Mouse (Mus musculus) right cerebral cortex, postnatal 4 days (tissue): ENCODE measurements around the gene Ccdc175.

Experiments
- DNase-seq: peaks from one replicate; pipeline ENCODE4 v3.0.0-alpha.2; 2022

Gene Ccdc175

GRCm38 (mm10) chr12:72096966-72097365 is 87.9 kb downstream of the Ccdc175 start:
- no peak for DNase-seq

- no peak for DNase-seq
These were observed 95.0 kb downstream of the Ccdc175 start for GRCm38 (mm10) chr12:72089802-72090201.

GRCm38 (mm10) chr12:72086166-72086825 is 98.5 kb downstream of the Ccdc175 start:
- DNase-seq = no peak

DNA sequence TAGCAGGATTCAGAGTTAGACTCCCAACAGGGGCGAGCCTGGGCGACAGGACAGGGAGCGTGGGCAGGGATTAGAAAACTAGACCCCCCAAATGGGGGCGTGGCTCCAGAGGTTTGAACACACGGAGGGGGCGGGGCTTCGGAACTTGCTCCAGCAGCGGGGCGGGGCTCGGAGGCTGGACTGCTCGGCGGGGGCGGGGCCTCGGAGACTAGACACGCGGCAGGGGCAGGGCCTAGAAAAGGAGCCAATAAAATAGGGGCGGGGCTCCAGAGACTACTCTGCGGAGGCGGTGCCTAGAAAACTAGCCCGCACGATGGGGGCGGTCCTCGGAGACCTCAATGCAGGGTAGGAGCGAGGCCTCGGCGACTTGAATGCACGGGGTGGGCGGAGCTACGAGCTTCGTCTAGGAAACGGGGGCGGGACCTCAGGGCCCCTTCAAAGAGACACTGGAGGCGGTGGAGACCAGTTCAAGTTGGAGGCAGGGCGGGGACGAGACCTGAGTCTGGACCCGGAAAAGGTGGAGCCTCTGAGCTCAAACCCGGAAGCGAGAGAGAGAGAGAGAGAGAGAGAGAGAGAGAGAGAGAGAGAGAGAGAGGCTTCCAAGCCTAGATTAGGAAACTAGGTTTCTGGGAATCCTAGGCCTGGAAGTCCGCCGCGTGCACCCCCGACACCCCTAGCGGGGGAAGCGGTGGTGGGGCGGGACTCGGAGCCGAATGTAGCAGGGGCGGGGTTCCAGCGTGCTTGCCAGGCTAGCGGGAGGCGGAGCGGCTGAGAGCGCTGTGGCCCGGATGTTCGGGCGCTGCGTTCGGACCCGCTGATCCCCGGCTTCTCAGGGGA is 99.3 kb downstream of the Ccdc175 start, which contains the start of the genes L3hypdh and Jkamp:
L3hypdh (minus strand) TSS at position 111 of the 837 bp plus-strand sequence.
Jkamp (plus strand) TSS at position 261 of the 837 bp plus-strand sequence.
- peak; percentile 99 for DNase-seq

DNA sequence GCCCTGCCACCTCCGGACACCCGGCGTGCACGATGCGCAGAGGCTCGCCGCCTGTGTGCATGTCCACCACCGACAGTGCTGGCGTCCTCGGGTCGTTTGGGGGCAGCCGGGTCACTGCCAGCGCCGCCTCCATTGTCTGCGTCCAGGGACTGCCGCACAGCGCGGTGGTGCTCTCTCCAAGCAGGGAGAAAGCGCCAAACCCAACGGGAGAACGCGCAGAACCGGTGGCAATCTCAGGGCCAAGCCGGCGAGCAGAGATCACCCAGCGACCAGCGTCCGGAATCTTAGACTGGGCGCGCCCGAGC is 99.9 kb downstream of the Ccdc175 start:
- DNase-seq = no peak

- peak; percentile 57 for DNase-seq
These were observed 100.4 kb downstream of the Ccdc175 start for GRCm38 (mm10) chr12:72084261-72085023.

DNA sequence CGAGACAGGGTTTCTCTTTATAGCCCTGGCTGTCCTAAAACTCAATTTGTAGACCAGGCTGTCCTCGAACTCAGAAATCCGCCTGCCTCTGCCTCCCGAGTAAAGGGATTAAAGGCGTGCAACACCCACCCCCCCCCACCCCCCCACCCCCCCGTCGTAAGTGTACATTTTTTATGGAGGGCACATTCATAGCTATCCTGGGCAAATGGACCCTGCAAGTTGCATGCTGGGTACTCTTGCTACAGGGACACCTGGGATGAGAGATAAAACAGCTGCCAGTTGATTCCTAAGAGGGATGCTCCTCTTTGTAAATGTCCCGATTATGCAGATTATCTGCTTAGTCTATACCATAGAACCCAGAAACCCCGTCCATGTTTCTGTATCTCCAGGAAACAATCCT is 101.6 kb downstream of the Ccdc175 start:
- DNase-seq = no peak

DNA sequence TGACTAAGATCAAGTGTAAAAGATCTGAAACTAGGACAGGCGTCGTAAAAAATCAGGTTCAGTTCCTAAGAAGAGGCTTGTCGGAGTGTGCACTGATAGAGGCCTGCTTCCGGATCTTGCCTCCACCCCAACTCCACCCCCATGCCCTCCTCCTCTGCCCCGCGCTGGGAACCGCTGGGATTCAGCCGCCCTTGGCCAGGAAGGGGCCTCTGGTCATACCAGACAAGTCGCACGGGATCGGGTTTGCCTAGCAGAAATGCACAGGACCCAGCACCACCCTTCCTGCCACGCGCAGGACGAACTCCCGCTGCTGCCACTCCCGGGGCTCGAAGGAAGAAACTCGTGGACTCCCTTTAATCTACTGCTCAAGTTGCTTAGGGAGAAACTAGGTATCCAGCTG is 102.5 kb downstream of the Ccdc175 start:
- DNase-seq = no peak

DNA sequence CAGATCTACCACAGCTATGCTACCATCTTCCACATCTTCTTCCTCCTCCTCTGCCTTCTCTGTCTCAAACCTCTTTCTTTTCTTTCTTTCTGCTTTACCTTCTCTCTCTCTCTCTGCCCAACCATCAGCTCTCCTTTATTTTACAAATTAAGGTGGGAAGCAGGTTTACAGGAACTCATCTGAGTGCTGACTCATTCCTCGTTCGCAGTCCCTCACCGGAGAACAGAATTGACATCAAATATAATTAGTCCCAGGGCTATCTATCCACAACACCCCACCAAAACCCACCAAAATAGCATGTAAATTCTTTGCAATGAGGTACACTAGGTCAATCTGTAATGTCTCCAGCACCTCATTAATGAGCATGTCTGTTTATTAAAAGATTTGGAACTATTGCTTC is 102.9 kb downstream of the Ccdc175 start:
- no peak for DNase-seq

DNA sequence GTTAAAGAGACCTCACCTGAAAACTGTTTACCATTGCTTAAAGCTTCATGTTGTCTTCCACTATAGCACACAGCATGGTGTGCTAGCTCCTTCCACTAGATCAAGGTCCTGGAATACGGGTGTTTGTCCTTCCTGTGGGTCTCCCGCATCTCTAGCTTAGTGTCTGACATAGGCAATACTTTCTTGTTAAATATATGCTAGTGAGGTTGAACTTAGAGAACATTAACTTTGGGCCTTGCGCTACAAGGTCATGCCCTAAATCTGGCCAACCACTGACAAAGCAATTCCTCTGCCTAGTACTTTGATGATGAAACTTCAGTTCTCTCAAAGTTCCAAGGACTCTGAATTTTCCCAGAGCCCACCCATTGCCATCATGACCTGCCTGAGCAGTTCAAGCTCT is 106.6 kb downstream of the Ccdc175 start:
- DNase-seq = no peak

DNA sequence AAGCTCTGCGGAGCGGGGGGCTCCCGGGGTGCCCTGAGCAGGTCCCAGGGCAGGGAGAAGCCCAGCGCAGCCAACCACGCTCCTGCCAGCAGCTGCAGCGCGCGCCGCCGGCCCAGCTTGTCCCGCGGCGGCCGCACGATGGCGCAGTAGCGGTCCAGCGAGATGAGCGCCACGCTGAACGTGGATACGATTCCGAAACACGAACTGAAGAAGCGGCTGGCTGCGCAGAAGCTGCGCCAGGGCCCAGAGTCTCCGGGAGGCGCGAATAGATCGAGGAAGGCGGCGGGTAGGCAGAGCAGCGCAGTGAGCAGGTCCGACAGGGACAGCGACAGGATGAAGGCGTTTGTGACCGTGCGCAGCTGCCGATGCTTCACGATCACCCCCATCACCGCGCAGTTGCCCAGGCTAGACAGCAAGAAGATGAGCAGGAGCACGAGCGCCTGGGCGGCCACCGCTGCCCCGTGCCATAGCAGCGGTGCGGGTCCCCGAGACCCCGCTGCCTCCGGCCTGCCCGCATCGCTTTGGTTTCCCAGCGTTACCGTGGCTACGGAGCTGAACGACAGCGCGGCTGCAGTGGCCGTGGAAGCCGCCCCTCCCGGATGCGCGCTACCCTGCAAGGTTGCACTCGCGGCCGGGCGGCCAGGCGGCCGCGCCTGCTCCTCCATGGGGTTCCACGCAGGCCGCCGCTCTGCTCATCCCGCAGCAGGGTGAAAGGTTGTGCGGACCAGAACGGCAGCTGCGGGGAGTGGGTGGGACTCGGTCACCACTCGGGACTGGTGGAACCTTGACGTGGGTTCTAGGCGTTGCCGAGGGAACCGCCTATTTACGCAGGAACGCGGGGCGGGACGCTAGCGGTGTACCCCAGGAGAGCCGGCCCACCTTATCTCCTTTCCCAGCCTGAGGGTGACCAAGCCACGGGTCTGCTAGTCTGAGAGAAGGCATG is 114.2 kb downstream of the Ccdc175 start, which contains the start of gene Gpr135:
Gpr135 (minus strand) TSS at position 799 of the 943 bp plus-strand sequence.
- DNase-seq = peak; percentile 87

DNA sequence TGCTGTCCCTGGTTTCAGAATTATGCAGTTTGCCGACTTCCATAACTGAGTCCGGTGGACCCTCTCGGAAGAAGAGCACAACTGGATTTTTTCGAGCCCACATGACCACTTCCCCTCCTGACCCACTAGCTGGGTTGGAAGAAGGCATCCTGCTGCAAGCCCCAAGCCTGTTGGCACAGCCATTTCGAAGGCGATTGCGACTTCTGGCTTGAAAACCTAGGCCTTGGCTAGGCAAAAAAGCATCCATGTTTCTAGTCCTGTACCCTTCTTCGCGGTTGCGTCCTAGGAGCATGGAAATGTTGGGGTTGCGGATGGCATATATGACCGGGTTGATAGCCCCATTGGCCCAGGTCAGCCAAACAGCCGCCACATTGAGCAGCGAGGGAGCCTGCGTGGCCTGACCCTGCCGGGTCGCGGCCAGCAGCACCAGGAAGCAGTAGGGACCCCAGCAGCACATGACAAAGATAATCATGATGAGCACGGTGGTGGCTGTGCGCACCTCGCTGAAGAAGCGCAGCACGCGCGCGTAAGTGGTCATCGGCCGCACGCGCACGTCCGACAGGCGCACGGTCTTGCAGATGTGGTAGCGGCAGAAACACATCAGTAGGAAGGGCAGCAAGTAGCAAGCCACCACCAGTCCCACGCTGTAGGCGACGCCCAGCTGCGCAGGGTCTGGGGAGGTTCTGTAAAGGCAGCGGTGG is 115.1 kb downstream of the Ccdc175 start:
- no peak for DNase-seq

- DNase-seq = no peak
These were observed 127.0 kb downstream of the Ccdc175 start for GRCm38 (mm10) chr12:72057780-72058179.

- no peak for DNase-seq
These were observed 131.0 kb downstream of the Ccdc175 start for GRCm38 (mm10) chr12:72053851-72054250.

DNA sequence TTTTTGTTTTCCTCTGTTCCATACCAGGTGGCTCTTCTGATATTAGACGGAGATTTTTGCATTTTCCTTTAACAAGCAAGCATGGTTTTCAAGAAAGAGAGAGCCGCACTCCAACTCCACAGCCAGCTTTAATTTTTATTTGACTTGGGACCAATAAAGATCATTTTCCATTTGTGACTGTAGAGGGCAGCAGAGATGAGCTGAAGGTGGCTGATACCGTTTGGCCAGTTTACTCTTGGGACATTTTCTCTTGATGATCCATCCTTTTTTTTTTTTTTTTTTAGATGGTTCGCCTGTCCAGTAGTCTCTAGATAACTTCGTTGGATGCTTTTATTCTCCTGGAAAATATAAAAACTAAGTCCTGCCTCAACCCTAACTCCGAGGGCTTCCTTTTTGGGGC is 131.5 kb downstream of the Ccdc175 start:
- no peak for DNase-seq

DNA sequence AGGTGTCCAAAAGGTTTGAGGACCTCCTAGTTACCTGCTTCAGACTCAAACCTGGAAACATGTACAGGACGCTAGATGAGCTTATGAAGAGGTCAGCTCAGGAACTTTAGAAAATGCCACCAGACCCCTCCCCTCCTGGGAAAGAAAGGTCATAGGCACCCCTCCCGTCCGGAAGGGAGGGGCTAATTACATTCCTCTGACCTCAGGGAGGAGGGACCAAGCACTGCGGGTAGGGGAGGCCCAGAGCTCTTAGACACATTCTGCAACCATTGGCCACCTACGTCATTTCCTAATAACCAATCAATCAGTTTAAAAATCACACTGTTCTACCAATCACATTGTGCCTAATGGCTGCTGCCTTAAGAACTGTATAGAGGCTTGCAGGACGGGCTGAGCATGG is 132.3 kb downstream of the Ccdc175 start:
- no peak for DNase-seq
